Mouse (Mus musculus) adrenal gland, adult 10 weeks (tissue): Measurements from ENCODE around the gene Adprm. TPM values are rescaled to one million over a fixed set of nuclear protein-coding genes. Genes with fewer than 3 reads are reported as not detected.

Experiments
- polyA plus RNA-seq: library from polyadenylated mRNA; stranded (reverse); fragments of 350-450 nt; fragmentation: Illumina TruSeq; extraction: RNeasy Lipid Tissue Mini Kit (QIAGEN cat#74804); gene quantifications from one replicate; pipeline ENCODE4 v1.2.3, GENCODE M21; 2014; ENCODE audit warnings: low read depth, low replicate concordance

The Adprm gene
- 47.1 TPM for polyA plus RNA-seq

GRCm38 (mm10) chr11:67052321-67052952 lies at the start of gene Adprm, which contains the start of gene Sco1:
Adprm (minus strand) TSS chr11:67052594.
Sco1 (plus strand) TSS chr11:67052670.

GRCm38 (mm10) chr11:67078000-67078399 lies 25.6 kb upstream of the Adprm start, which contains the start of gene Myh3:
Myh3 (plus strand) TSS chr11:67078300.

GRCm38 (mm10) chr11:67024867-67025477 lies 27.4 kb downstream of the Adprm start, which contains the start of gene Tmem220:
Tmem220 (plus strand) TSS chr11:67025154.

Other genes starting within 250 kb of the Adprm start
- gene Pirt, start 140.6 kb downstream of the Adprm start, polyA plus RNA-seq: 8.2 TPM
- gene Tmem238l, start 96.0 kb downstream of the Adprm start, polyA plus RNA-seq: not detected
- gene Tmem220, start 27.4 kb downstream of the Adprm start, polyA plus RNA-seq: 28.3 TPM
- gene Sco1, start 76 bp upstream of the Adprm start, polyA plus RNA-seq: 46.0 TPM
- not detected for gene Myh3, start 25.7 kb upstream of the Adprm start, polyA plus RNA-seq
- 0.52 TPM for gene Myh2, start 118.4 kb upstream of the Adprm start, polyA plus RNA-seq
- 3.3 TPM for gene Myh1, start 147.5 kb upstream of the Adprm start, polyA plus RNA-seq
- 16.3 TPM for gene Myh4, start 185.4 kb upstream of the Adprm start, polyA plus RNA-seq
- not detected for gene Myh8, start 224.5 kb upstream of the Adprm start, polyA plus RNA-seq